Mouse (Mus musculus): ENCODE data around the gene Apold1. TPM values are rescaled to one million over a fixed set of nuclear protein-coding genes. Genes with fewer than 3 reads are reported as not detected.

Apold1 gene
- polyA plus RNA-seq, 1 experiment from 2014 or later, result 6.8 TPM

GRCm38 (mm10) chr6:134949241-134949640, 32.3 kb upstream of the Apold1 start:
- H3K4me1 ChIP-seq, result peaks cover 26% of the 10 kb centered on the region
- H3K27me3 ChIP-seq (replicated peaks), result no peaks in the 10 kb centered on the region
- WGBS, result 88% methylated on average over 3 of the region's 3 CpGs
- no peak overlapping the region for H3K4me2 ChIP-seq
- peaks cover 32% of the 10 kb centered on the region for H3K36me3 ChIP-seq
- no peak overlapping the region for H3K27ac ChIP-seq (replicated peaks)
- H3K4me3 ChIP-seq, result no peak overlapping the region
- H3K9ac ChIP-seq, result no peak overlapping the region
- H3K9me3 ChIP-seq, result no peaks in the 10 kb centered on the region
- no peak for ATAC-seq (ENCODE audit: extremely low read depth, insufficient number of reproducible peaks, low FRiP score, low TSS enrichment)

GRCm38 (mm10) chr6:134951364-134951763, 30.2 kb upstream of the Apold1 start:
- 26% methylated on average over 5 of the region's 5 CpGs for WGBS
- Histone ChIP-seq H3K9ac (no peak overlapping the region), H3K4me1 (peaks cover 19% of the 10 kb centered on the region), H3K4me2 (no peak overlapping the region), H3K27me3 (replicated peaks) (no peaks in the 10 kb centered on the region), H3K27ac (replicated peaks) (no peak overlapping the region), H3K4me3 (no peak overlapping the region), H3K36me3 (peaks cover 33% of the 10 kb centered on the region), H3K9me3 (no peaks in the 10 kb centered on the region)
- no peak for ATAC-seq (ENCODE audit: extremely low read depth, insufficient number of reproducible peaks, low FRiP score, low TSS enrichment)

GRCm38 (mm10) chr6:134953976-134954375, 27.5 kb upstream of the Apold1 start:
- Histone ChIP-seq H3K4me3 (no peak overlapping the region), H3K36me3 (peaks cover 35% of the 10 kb centered on the region), H3K4me1 (peaks cover 6% of the 10 kb centered on the region), H3K27ac (replicated peaks) (no peak overlapping the region), H3K4me2 (no peak overlapping the region), H3K9ac (no peak overlapping the region), H3K9me3 (no peaks in the 10 kb centered on the region), H3K27me3 (replicated peaks) (no peaks in the 10 kb centered on the region)
- ATAC-seq (ENCODE audit: extremely low read depth, insufficient number of reproducible peaks, low FRiP score, low TSS enrichment), result no peak
- WGBS, result 76% methylated on average over 11 of the region's 11 CpGs

DNA sequence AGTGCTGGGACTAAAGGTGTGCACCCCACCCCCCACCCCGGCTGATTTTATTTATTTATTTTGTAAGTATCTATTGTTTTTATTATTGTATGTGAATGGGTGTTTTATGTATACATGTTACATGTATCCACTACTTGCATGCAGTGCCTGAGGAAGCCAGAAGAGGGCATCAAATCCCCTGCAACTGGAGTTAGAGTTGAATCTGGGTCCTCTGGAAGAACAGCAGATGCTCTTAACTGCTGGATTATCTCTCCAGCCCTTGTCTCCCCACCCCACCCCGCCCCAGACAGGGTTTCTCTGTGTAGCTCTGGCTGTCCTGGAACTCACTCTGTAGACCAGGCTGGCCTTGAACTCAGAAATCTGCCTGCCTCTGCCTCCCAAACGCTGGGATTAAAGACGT, 25.1 kb upstream of the Apold1 start:
- no peak for ATAC-seq (ENCODE audit: extremely low read depth, insufficient number of reproducible peaks, low FRiP score, low TSS enrichment)
- Histone ChIP-seq H3K9ac (no peak overlapping the region), H3K9me3 (no peaks in the 10 kb centered on the region), H3K36me3 (peaks cover 32% of the 10 kb centered on the region), H3K27ac (replicated peaks) (no peak overlapping the region), H3K27me3 (replicated peaks) (no peaks in the 10 kb centered on the region), H3K4me1 (peaks cover 3% of the 10 kb centered on the region; the same call in 1 of the 2 replicates), H3K4me3 (no peak overlapping the region), H3K4me2 (no peak overlapping the region)
- WGBS, result 82% methylated on average over 4 of the region's 4 CpGs

DNA sequence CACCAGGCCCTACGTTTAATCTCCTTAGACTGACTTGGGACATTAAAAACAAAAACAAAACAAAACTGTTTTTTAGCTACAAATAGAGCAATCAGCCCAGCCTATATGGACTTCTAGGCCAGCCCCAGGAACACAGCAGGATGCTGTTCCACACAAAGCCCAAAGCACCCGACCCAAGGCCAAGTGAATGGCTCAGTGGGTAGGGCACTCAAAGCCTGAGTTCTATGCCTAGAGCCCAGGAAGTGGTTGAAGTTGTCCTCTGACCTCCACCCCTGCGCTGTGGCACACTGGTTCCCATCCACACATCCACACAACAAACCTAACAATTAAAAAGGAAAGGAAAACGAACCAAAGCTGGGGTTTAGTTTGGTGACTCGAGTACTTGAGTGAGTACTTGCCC, 20.2 kb upstream of the Apold1 start:
- 65% methylated on average over 5 of the region's 5 CpGs for WGBS
- no peak overlapping the region for H3K27ac ChIP-seq (replicated peaks)

DNA sequence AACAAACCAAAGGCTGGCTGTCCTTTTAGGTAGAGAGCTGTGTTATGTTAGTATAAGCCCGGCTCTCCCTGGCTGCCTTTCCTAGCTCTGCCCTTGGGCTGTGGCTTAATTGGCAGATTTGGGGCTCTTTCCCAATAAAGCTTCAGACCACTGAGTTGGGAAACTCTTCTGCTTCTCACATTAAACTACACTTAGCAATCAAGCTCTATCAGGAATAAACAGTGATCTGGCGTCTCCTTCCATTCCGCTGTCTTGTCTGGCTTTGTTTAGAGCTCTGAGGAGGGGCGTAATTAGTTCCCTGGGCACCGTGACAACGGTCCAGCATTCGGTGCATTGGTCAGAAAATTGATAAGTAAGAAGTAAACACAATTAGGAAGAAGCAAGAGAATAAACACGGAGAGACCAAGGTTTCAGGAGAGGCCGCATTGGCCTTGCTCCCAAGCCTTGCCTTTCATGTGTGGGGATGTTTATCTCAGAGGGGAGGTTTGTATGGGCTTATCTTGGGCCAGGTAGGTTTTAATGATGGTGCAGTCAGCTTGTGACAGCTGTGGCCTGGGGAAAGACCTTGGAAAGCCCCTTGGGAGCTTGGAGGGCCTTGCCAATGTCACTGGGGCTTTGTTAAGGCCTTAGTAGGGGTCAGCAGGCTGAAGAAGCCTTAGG, 19.5 kb upstream of the Apold1 start:
- Histone ChIP-seq H3K27me3 (replicated peaks) (no peaks in the 10 kb centered on the region), H3K9me3 (no peaks in the 10 kb centered on the region), H3K36me3 (no peaks in the 10 kb centered on the region), H3K4me3 (no peak overlapping the region), H3K9ac (no peak overlapping the region), H3K4me2 (no peak overlapping the region), H3K4me1 (no peaks in the 10 kb centered on the region), H3K27ac (replicated peaks) (no peak overlapping the region)
- WGBS, result 63% methylated on average over 9 of the region's 9 CpGs
- ATAC-seq (ENCODE audit: extremely low read depth, insufficient number of reproducible peaks, low FRiP score, low TSS enrichment), result no peak

More for the DNA sequence above, 20.2 kb upstream of the Apold1 start:
- no peak overlapping the region for H3K9ac ChIP-seq
- H3K4me2 ChIP-seq, result no peak overlapping the region
- ATAC-seq (ENCODE audit: extremely low read depth, insufficient number of reproducible peaks, low FRiP score, low TSS enrichment), result no peak
- H3K4me1 ChIP-seq, result no peaks in the 10 kb centered on the region
- no peaks in the 10 kb centered on the region for H3K27me3 ChIP-seq (replicated peaks)
- H3K9me3 ChIP-seq, result no peaks in the 10 kb centered on the region
- H3K36me3 ChIP-seq, result 0 out of 2 replicates have a peak, but pooled peaks cover 3% of the 10 kb centered on the region
- H3K4me3 ChIP-seq, result no peak overlapping the region

GRCm38 (mm10) chr6:134962518-134962893, 19.0 kb upstream of the Apold1 start:
- Histone ChIP-seq H3K4me1 (no peaks in the 10 kb centered on the region), H3K36me3 (no peaks in the 10 kb centered on the region), H3K9me3 (no peaks in the 10 kb centered on the region), H3K27me3 (replicated peaks) (no peaks in the 10 kb centered on the region), H3K9ac (no peak overlapping the region), H3K4me2 (no peak overlapping the region), H3K4me3 (no peak overlapping the region), H3K27ac (replicated peaks) (no peak overlapping the region)
- no peak for ATAC-seq (ENCODE audit: extremely low read depth, insufficient number of reproducible peaks, low FRiP score, low TSS enrichment)
- WGBS, result 79% methylated on average over 5 of the region's 5 CpGs

DNA sequence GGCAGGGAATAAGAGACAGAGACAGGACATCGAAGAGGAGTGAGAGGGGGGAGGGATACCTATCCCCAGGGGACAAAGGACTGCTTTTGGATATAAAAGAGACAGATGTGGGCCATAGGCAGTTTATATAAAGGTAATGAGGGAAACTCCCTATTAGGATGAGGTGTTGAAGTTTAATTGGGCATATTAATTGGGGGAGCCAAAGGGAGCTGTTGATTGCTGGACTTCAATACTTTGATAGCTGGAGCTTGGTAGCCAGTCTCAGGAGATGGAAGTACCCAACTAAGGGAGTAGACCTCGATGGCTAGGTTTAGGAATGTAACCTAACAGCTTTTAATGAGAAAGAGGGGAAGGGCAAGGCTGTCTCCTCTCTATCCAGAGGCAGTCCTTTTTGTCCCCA, 17.6 kb upstream of the Apold1 start:
- H3K27me3 ChIP-seq (replicated peaks), result no peaks in the 10 kb centered on the region
- H3K4me1 ChIP-seq, result no peaks in the 10 kb centered on the region
- WGBS, result 80% methylated on average over 2 of the region's 2 CpGs
- H3K36me3 ChIP-seq, result no peaks in the 10 kb centered on the region
- H3K4me2 ChIP-seq, result no peak overlapping the region
- ATAC-seq (ENCODE audit: extremely low read depth, insufficient number of reproducible peaks, low FRiP score, low TSS enrichment), result no peak
- no peak overlapping the region for H3K27ac ChIP-seq (replicated peaks)
- no peak overlapping the region for H3K4me3 ChIP-seq
- H3K9ac ChIP-seq, result no peak overlapping the region
- H3K9me3 ChIP-seq, result no peaks in the 10 kb centered on the region

DNA sequence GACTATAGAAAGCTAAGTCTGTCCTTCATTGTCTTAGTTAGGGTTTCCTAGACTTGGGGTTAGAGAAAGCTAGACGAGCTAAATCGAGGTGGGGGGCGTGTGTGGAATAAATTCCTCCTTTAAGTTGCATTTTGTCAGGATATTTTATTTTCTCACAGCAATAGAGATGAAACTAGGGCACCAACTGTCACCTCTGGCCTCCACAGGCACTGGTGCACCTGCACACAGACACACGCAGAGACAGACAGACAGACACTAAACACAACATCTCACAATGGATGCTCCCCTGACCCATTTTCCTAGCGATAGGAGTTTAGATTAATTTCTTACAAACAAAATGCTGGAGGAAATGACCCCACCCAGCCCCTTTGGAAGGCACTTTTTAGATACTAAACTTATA, 14.8 kb upstream of the Apold1 start:
- no peak overlapping the region for H3K4me3 ChIP-seq
- H3K27me3 ChIP-seq (replicated peaks), result no peaks in the 10 kb centered on the region
- no peak overlapping the region for H3K27ac ChIP-seq (replicated peaks)
- WGBS, result 70% methylated on average over 5 of the region's 5 CpGs
- no peaks in the 10 kb centered on the region for H3K9me3 ChIP-seq
- H3K4me2 ChIP-seq, result no peak overlapping the region
- H3K36me3 ChIP-seq, result no peaks in the 10 kb centered on the region
- no peaks in the 10 kb centered on the region for H3K4me1 ChIP-seq
- no peak overlapping the region for H3K9ac ChIP-seq
- no peak for ATAC-seq (ENCODE audit: extremely low read depth, insufficient number of reproducible peaks, low FRiP score, low TSS enrichment)

- no peak overlapping the region for H3K9ac ChIP-seq
- H3K27ac ChIP-seq (replicated peaks), result no peak overlapping the region
- no peak for ATAC-seq (ENCODE audit: extremely low read depth, insufficient number of reproducible peaks, low FRiP score, low TSS enrichment)
- H3K9me3 ChIP-seq, result no peaks in the 10 kb centered on the region
- H3K4me2 ChIP-seq, result no peak overlapping the region
- H3K27me3 ChIP-seq (replicated peaks), result no peaks in the 10 kb centered on the region
- 46% methylated on average over 1 of the region's 1 CpGs for WGBS
- H3K4me3 ChIP-seq, result no peak overlapping the region
- H3K4me1 ChIP-seq, result no peaks in the 10 kb centered on the region
- no peaks in the 10 kb centered on the region for H3K36me3 ChIP-seq
These were observed 13.2 kb upstream of the Apold1 start for GRCm38 (mm10) chr6:134968326-134968725.

DNA sequence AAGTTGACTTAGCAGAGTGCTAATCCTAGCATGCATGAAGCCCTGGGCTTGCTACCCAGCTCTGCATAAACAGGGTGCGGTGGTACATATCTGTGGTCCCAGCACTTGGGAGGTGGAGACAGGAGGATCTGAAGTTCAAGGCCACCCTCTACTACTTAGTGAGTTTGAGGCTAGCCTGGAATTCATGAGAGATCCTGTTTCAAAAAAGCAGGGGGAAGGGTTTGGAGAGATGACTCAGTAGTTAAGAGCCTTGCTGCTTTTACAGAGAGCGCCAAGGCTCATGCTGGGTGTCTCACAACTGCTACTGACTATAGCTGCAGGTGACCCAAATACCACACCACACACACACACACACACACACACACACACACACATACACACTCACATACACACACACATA, 12.0 kb upstream of the Apold1 start:
- Histone ChIP-seq H3K27ac (replicated peaks) (no peak overlapping the region), H3K4me1 (no peaks in the 10 kb centered on the region), H3K27me3 (replicated peaks) (no peaks in the 10 kb centered on the region), H3K4me2 (no peak overlapping the region), H3K9me3 (no peaks in the 10 kb centered on the region), H3K36me3 (no peaks in the 10 kb centered on the region), H3K4me3 (no peak overlapping the region), H3K9ac (no peak overlapping the region)
- WGBS, result 83% methylated on average over 2 of the region's 2 CpGs
- ATAC-seq (ENCODE audit: extremely low read depth, insufficient number of reproducible peaks, low FRiP score, low TSS enrichment), result no peak

DNA sequence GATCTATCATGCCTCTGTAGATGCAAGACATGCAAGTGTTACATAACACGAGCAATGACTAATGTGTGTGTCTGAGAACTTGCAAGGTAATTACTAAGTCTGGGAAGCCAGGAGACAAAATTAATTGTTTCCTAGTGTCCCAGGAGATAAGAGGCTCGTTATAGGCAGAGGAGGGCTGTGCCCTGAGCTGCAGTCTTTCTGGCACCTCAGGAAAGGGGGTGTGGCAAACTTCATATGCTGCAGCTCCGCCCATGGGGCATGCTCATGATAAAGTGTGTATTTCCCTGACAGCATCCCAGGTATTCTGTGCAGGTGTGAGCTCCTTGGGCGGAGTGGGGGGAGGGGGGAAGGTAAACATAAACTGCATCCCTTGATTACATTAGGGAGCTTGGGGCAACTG, 9.4 kb upstream of the Apold1 start:
- 38% methylated on average over 4 of the region's 4 CpGs for WGBS
- Histone ChIP-seq H3K9me3 (no peaks in the 10 kb centered on the region), H3K4me3 (no peak overlapping the region), H3K4me2 (no peak overlapping the region), H3K27ac (replicated peaks) (no peak overlapping the region), H3K36me3 (no peaks in the 10 kb centered on the region), H3K9ac (no peak overlapping the region), H3K27me3 (replicated peaks) (no peaks in the 10 kb centered on the region), H3K4me1 (peaks cover 10% of the 10 kb centered on the region)
- ATAC-seq (ENCODE audit: extremely low read depth, insufficient number of reproducible peaks, low FRiP score, low TSS enrichment), result no peak

All from heart, embryonic 13.5 days (tissue).